17 mouse cellular contexts compared by ENCODE assay signal in genomic region chr8:125322561-125322960, GRCm38 (mm10).
"Had no signal": no experiment of that assay in that cellular context is flagged by ENCODE, and none has a peak within 500 bp of the region (broad histone marks: within the 10 kb centered on the region; RNA-seq: fewer than 3 reads in every experiment).

No protein-coding gene starts in this region.

- H3K9me3 ChIP-seq: liver, embryonic 13.5 days; megakaryocyte, embryonic 14.5 days; midbrain, embryonic 10.5 days; midbrain, embryonic 13.5 days; neural tube, embryonic 13.5 days had no signal

- H3K27ac ChIP-seq: liver, embryonic 13.5 days; midbrain, embryonic 10.5 days; midbrain, embryonic 13.5 days; neural tube, embryonic 13.5 days had no signal

- H3K4me3 ChIP-seq: liver, embryonic 13.5 days; megakaryocyte, embryonic 14.5 days; midbrain, embryonic 10.5 days; midbrain, embryonic 13.5 days; myocyte; neural tube, embryonic 13.5 days had no signal

- H3K27me3 ChIP-seq: liver, embryonic 13.5 days had no signal

- H3K9ac ChIP-seq: liver, embryonic 13.5 days; midbrain, embryonic 13.5 days; neural tube, embryonic 13.5 days had no signal

- ATAC-seq: intestine, postnatal 0 days; lung, postnatal 0 days; midbrain, embryonic 13.5 days; midbrain, embryonic 16.5 days had no signal

- H3K36me3 ChIP-seq: liver, embryonic 13.5 days; midbrain, embryonic 10.5 days; midbrain, embryonic 13.5 days; neural tube, embryonic 13.5 days had no signal

- H3K4me2 ChIP-seq: liver, embryonic 13.5 days; midbrain, embryonic 13.5 days; neural tube, embryonic 13.5 days had no signal

- DNase-seq: kidney, adult 2 months; kidney, postnatal 14 days; kidney, postnatal 4 days; left cerebral cortex, postnatal 4 days; liver, embryonic 13.5 days; lung, adult 2 months; thymus, adult 2 months; thymus, postnatal 14 days; thymus, postnatal 4 days had no signal

- H3K4me1 ChIP-seq: liver, embryonic 13.5 days; megakaryocyte, embryonic 14.5 days; midbrain, embryonic 13.5 days; neural tube, embryonic 13.5 days had no signal
